Mouse (Mus musculus) stomach, postnatal 0 days (tissue): ENCODE results near the gene Naa38.

Source experiments
- CTCF ChIP-seq: IDR thresholded peaks from 2 replicates; pipeline ENCODE4 v1.5.1; 2016; ENCODE audit warnings: antibody characterized with exemption, low read depth, mild to moderate bottlenecking, moderate library complexity
- EP300 ChIP-seq: optimal IDR thresholded peaks from 2 replicates; pipeline ENCODE3; 2016; ENCODE audit warnings: antibody characterized with exemption

- TF ChIP-seq CTCF: no peak
- TF ChIP-seq EP300: no peak
Observed at GRCm38 (mm10) chr11:69370817-69371215, 24.5 kb upstream of the Naa38 start.
